Mouse (Mus musculus): ENCODE measurements around the gene Mrpl44.

Mrpl44 gene

GRCm38 (mm10) chr1:79775927-79776458 lies at the start of gene Mrpl44, which contains the start of gene Wdfy1:
Gene Mrpl44, plus strand, starts transcription at chr1:79776018.
Gene Wdfy1, minus strand, starts transcription at chr1:79776143.
- peak; percentile 97 for DNase-seq (ENCODE audit: low read depth, low spot score)

- no peak for DNase-seq (ENCODE audit: low read depth, low spot score)
These were observed 41.0 kb upstream of the Mrpl44 start for GRCm38 (mm10) chr1:79734794-79735193.

- no peak for DNase-seq (ENCODE audit: low read depth, low spot score)
These were observed 39.4 kb upstream of the Mrpl44 start for GRCm38 (mm10) chr1:79736408-79736807.

GRCm38 (mm10) chr1:79739726-79740125 lies 36.1 kb upstream of the Mrpl44 start:
- no peak for DNase-seq (ENCODE audit: low read depth, low spot score)

- DNase-seq (ENCODE audit: low read depth, low spot score) = no peak
These were observed 34.8 kb upstream of the Mrpl44 start for GRCm38 (mm10) chr1:79741002-79741401.

- no peak for DNase-seq (ENCODE audit: low read depth, low spot score)
These were observed 32.9 kb upstream of the Mrpl44 start for GRCm38 (mm10) chr1:79742949-79743348.

- DNase-seq (ENCODE audit: low read depth, low spot score) = no peak
These were observed 32.4 kb upstream of the Mrpl44 start for GRCm38 (mm10) chr1:79743385-79743784.

- DNase-seq (ENCODE audit: low read depth, low spot score) = peak; percentile 86
These were observed 29.8 kb upstream of the Mrpl44 start for GRCm38 (mm10) chr1:79746056-79746455.

- peak; percentile 23 for DNase-seq (ENCODE audit: low read depth, low spot score)
These were observed 24.6 kb upstream of the Mrpl44 start for GRCm38 (mm10) chr1:79751186-79751585.

GRCm38 (mm10) chr1:79752015-79752695 lies 23.7 kb upstream of the Mrpl44 start:
- DNase-seq (ENCODE audit: low read depth, low spot score) = no peak

GRCm38 (mm10) chr1:79752714-79753340 lies 23.0 kb upstream of the Mrpl44 start:
- DNase-seq (ENCODE audit: low read depth, low spot score) = no peak

GRCm38 (mm10) chr1:79753456-79753855 lies 22.4 kb upstream of the Mrpl44 start:
- no peak for DNase-seq (ENCODE audit: low read depth, low spot score)

- peak; percentile 32 for DNase-seq (ENCODE audit: low read depth, low spot score)
These were observed 20.9 kb upstream of the Mrpl44 start for GRCm38 (mm10) chr1:79754936-79755335.

GRCm38 (mm10) chr1:79755376-79755775 lies 20.4 kb upstream of the Mrpl44 start:
- peak; percentile 54 for DNase-seq (ENCODE audit: low read depth, low spot score)

- DNase-seq (ENCODE audit: low read depth, low spot score) = peak; percentile 52
These were observed 19.4 kb upstream of the Mrpl44 start for GRCm38 (mm10) chr1:79756417-79756816.

GRCm38 (mm10) chr1:79757161-79757560 lies 18.7 kb upstream of the Mrpl44 start:
- no peak for DNase-seq (ENCODE audit: low read depth, low spot score)

- no peak for DNase-seq (ENCODE audit: low read depth, low spot score)
These were observed 18.2 kb upstream of the Mrpl44 start for GRCm38 (mm10) chr1:79757597-79757996.

GRCm38 (mm10) chr1:79759006-79759405 lies 16.8 kb upstream of the Mrpl44 start:
- no peak for DNase-seq (ENCODE audit: low read depth, low spot score)

GRCm38 (mm10) chr1:79759436-79759972 lies 16.3 kb upstream of the Mrpl44 start:
- no peak for DNase-seq (ENCODE audit: low read depth, low spot score)

GRCm38 (mm10) chr1:79760656-79761055 lies 15.2 kb upstream of the Mrpl44 start:
- DNase-seq (ENCODE audit: low read depth, low spot score) = no peak

- peak; percentile 75 for DNase-seq (ENCODE audit: low read depth, low spot score)
These were observed 14.5 kb upstream of the Mrpl44 start for GRCm38 (mm10) chr1:79761106-79761916.

GRCm38 (mm10) chr1:79761917-79762271 lies 13.9 kb upstream of the Mrpl44 start:
- no peak for DNase-seq (ENCODE audit: low read depth, low spot score)

Data from skeletal muscle tissue, adult 2 months (tissue).